Mouse (Mus musculus) left cerebral cortex, adult 18-20 months (tissue): ENCODE results near the gene Cd247. TPM values are rescaled to one million over a fixed set of nuclear protein-coding genes. Genes with fewer than 3 reads are reported as not detected.

ENCODE experiments used
- DNase-seq, 2 experiments: peaks; one replicate each; pipeline ENCODE4 v3.0.0; 2021 to 2022; ENCODE audit warnings: low spot score in 2 of 2, mixed read lengths in 1 of 2
- total RNA-seq, 2 experiments: library from RNA; stranded (reverse); gene quantifications; 2 replicates each; pipeline ENCODE4 v1.2.3; 2021

Gene Cd247
- total RNA-seq, 2 experiments from 2014 or later, result not detected

DNA sequence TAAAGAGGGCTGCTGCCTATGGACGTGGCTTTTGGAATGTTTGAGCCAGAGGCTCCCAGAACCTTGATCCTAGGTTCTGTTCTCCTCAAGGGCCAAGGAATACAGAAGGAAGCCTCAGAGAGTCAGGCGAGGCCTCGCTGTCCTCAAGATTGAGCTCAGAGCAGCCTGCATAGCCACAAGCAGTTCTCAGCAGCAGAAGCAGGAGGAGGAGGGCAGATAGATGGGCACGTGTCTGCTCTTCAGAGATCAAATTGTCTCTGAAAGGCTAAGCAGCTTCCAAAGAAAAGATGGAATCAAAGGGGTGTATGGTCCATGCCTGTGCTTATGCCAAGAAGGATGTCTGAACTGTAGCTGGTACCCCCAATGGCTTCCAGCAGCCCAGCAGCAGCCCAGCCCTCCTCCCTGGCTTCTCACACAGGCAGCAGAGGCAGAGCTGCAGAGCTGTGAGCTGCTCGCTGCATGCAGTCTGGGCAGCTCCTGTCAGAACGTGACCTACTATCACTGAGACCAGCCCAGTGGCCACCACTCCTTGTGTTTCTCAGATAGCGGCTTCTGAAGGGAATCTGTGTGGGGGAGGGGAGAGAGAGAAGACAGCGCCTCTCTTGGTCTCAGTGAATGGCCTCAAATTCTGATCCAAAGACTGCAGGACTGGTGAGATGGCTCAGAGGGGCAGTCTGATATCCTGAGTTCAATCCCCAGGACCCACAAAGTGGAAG lies 29.8 kb downstream of the Cd247 start:
- no peak for DNase-seq

DNA sequence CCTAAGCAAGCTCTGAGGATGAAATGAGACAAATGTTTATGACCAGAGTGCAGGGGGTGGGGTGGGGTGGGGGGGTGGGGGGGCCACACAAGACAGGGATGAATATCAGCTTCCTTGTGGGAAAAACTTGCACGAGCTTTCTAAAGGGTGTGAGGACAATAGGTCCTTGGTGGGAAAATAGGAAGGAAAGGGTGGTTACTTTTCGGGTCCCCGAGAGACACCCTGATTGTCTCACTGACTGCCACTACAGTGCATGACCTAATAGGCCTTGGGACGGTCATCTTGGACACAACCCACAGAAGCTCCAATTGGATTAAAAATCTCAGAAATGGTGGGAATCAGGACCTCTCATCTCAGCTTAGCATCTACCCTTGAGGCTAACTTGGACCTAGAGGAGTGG lies 30.7 kb downstream of the Cd247 start:
- no peak for DNase-seq

DNA sequence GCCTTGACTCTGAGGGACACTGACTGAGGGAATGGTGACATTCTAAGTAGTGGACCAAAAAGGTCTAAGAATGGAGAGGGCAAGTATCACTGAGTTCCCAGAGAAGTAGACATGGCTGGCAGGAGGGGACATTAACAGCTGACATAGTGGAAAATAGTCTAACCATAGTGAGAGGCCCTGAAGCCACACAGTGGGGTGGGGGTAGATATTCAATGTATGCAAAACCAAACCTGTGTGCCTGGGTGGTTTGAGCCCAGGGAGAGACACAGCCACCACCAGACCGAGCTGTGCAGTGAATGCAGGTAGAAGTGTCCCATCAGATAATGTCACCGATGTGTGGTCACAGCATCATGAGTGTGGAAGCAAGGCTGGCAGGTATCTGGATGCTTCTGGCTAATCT lies 33.5 kb downstream of the Cd247 start:
- DNase-seq, result no peak

DNA sequence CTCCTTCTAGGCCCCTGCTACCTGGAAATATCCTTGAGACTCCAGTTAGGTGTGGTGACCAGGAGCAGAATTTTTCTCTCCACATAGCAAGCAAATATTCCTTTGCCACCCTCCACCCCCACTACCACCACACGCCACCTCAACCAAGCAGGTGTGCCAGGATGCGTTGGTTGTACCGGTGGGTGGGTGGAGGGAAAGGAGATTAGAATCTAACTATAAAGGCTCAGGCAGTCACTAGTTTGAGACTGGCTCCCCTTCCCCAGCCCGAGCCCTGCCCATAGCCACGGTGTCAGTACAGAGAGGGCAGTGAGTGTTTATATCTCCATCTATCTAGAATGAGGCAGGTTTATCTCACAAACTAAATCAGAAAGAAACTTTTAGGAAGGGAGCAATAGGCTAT lies 39.7 kb downstream of the Cd247 start:
- DNase-seq, result no peak

DNA sequence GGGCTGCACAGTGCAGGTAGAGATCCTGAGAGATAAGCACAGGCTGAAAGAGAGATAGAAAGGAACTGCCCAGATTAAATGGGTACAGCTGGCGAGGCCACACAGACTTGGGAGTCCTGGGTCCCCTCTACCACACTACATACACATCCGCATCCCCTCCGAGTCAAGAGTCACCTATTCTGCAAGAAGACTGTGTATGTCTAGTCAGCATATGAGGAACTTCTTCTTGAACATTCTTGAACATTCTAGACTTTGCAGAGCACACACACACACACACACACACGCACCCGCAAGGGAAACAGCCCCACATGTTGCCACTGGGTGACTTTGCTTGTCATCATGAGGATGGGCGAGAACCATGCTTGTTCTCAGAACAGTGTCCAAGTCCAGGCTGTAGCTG lies 40.1 kb downstream of the Cd247 start:
- no peak for DNase-seq

DNA sequence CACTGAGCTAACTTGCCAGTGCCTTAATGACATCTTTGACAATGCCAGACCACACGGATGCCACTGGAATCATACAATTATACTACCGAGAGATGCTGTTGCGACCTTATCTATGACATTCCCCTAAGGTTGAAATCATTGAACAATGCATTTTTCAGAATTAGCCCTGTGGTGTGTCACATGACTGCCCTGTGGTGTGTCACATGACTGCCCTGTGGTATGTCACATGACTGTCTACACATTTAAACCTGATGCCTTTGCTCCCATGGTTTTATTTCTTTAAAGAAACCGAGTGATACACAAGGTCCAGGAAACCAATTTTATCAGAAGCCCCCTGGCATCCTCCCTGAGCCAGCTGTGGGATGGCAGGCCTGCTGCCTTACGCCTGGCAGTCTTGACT lies 41.4 kb downstream of the Cd247 start:
- no peak for DNase-seq

DNA sequence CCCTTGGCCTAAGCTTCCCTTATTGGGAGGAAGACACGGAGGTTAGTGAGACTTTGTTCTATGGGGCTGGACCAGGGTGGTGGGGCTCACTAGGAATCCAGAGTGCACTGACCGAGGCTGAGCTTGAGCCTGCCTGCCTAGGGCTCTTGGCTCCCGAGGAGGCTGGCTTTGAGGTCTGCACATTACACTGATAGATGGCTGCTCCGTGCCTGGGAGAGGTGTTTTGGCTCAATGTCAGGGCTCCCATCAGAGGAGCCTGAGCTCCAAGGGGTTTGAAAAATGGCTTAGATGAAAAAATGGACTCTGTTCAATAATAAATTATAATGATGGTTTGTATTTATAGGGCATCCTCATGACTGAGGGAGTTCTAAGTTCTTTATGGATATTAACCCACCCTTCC lies 44.8 kb downstream of the Cd247 start:
- DNase-seq, result no peak

DNA sequence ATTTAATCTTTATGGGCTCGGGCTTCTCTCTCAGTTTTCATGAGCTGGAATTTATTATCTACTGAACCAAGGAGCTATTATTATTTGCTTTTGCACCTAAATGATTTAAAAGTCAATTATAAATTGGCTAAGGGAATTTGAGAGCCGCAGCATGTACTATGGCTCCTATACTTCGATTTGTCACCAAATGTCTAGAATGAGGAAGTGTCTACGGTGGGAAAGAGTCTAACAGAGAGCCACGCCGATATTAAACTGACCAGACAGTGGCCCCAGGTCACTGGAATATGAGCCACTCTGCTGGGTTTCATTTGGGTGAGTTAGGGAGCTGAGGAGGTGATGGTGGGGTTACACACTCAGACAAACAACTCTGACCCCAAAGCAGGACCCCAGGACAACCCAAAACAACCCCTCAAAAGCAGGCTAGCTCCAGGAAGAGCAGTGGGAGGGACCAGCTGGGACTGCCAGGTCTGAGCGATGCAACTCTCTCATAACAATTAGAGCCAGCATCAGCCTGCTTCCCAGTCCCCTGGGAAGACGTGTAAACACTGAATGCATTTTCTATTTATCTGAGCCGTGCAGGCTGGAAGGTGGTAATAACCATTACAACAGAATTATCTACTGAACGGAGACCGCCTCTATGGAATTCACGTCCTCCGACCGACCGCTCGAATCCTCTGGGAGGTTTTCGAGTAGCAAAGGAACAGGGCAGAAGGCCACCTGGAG lies 45.6 kb downstream of the Cd247 start:
- no peak for DNase-seq

DNA sequence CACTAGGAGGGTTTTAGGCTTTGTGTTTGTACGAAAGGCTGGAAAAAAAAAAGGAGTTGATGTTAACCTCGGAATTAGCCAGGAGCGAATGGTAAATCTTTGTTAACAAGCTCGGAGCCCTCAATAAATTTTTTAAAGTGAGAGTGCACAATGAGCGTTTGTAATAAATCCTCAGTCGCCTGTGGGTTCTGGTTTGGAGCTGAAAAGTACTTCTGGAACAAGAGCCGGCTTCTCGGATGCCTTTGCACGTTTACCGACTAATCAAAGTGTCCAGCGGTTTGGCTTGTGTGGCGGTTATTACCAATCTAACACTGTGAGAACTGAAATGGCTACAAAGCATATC lies 46.1 kb downstream of the Cd247 start:
- no peak for DNase-seq

DNA sequence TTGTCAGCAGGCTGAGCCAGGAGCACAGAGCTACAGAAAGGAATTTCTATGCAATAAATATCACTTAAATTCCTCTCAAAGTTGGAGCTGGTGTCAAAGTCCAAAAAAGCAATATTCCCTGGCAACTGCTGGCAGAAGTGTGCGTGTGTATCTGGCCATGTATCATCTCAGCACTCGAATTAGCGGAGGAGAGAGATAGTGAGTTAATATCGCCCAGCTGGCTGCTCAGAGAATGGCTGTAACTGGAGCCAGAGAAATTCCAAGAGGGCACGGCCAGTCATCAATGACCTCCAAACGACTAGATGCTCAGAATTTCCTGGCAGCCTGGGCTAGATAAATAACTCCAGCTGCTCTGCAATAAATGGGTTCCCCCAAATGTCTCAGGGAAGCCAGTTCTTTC lies 48.0 kb downstream of the Cd247 start:
- no peak for DNase-seq

DNA sequence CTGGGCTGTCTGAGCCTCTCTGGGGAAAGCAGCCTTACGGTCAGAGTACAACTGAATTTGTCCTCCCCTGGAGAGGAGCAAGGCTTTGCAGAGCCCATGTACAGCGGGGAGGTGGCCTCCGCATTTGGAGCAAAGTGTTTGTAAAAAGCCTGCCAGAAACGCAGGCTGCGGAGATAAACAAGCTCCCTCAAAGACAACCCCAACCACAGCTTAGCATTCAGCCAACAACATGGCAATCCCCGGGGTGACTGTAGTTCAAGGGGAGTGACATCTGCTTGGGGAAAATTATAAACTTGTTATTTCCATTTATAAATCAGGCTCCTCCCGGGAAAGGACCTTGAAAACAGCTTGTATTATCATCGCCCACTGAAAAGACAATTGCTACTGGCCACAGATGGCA lies 49.1 kb downstream of the Cd247 start:
- DNase-seq, result no peak

DNA sequence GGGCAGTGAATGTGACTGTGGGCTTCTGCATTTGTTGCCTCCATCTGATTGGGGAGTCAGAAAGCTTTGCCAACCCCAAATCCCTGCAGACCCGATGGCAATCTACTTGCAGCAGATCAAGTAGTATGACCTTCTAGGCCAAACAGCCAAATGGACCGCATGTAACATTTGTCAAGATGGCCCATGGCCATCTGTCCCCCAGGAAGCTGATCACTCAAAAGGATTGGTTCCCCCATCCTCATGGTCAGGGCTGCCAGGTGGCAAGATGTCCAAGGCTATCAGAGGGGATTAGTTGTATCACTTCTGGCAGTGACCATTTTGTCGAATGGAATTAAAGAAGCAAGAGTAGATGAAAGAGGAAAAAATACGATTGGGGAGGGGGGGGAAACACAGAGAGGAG lies 50.7 kb downstream of the Cd247 start:
- DNase-seq, result no peak

DNA sequence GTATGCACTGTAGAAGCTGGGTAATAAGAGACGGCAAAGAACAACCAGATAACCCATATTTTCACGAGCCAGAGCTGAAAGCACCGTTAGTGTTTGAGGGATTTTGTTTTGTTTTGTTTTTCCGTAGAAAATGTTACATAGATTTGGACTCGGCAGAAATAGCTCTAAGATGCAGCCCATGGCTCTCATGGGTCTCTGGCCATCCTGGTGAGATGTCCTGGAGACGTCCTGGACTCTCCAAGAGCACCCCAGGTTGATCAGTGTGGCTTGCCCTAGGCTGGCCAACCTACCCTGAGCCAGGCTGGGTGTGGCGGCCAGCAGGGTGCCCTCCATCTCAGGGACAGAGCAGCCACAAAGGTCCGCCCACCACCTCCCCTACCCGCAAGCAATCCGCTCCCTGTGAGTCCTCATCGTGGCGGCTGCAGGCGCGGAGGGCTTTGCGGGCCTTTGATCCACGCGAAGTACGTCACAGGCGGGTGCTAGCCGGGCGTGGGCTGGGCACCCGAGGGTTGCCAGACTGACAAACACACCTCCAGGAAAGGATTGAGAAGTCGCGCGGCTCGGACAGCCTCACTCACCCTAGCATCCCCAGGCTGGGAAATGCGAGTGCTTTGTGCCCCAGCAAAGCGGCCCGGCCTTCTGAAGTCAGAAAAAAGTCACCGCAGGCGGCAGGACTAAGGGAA lies 52.2 kb downstream of the Cd247 start:
- DNase-seq, result no peak

DNA sequence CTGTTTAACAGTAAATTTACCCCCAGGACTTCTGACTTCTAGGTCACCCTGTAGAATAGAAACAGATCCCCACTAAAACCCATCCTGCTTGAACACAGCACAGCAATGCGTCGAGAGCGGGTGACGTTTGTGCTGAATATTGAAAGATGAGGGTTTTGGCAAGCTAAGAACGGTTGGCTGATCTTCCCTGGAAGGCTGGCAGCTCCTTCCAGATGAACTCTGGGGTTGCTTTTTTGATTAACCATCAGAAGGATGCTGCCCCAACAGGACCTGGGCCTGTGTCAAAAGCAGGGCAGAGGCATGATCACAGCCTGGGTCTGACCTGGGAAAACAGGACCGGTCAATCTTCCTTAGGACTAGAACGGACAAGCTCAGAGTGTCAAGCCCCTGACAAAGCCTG lies 53.7 kb downstream of the Cd247 start:
- no peak for DNase-seq

DNA sequence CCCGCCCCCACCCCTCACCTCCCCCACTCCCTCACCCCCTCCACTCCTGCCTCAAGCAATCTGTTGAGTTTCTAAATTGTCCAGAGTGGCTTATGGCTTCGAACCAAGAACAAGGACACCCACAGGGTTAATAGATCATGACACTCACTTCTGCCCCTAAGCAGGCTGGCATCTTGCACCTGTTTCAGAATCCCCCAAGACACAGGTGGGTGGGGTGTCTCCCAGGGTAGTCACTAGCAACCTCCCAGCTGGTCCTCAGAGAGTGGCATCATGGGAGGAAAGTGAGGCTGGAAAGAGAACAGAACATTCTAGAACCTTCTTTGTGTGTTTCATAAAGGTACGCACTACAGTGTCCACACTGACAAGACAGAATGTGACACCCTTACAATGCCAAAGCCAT lies 55.1 kb downstream of the Cd247 start:
- no peak for DNase-seq

DNA sequence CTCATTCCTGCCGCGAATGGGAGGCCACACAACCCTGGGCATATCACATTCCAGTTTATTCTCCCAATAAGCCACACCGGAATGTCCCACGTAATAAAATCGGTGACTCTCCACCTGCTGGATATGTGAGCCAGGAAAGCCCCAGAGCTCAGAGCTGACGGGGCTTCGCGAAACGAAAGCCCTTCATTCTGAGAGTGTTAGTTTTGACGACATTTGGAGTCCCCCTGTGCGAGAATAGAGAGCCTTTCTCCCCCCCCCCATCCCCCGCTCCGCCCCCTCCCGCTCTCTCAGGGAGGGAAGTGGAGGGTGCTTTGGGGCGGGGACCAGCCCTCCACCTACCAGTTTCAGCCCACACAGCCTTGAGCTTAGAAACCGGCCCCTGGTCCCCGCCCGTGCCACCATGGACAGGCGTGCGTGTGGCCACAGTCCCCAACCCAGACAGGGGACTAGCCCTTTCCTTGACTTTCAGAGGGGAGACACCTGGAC lies 56.0 kb downstream of the Cd247 start:
- no peak for DNase-seq

DNA sequence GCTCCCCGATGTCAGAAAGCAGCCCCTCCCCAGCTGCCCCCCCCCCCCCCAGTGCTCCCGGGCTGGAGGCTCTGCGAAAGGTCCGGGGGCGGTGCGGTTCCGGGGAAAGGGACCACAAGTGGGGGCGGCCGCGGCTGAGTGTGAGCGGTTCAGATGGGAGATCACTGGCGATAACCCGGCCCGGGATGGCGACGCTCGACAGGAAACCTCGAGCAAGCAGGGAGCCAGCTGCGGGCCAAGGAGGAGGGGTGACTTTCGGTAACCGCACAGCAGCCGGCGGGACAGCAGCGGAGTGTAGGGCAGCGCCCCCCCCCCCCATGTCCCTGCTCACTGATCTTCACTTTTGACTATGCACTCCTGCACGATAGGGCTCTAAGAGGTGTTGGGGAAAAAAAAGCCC lies 56.5 kb downstream of the Cd247 start:
- peak in 1 of 2 experiments; percentile 18 for DNase-seq

DNA sequence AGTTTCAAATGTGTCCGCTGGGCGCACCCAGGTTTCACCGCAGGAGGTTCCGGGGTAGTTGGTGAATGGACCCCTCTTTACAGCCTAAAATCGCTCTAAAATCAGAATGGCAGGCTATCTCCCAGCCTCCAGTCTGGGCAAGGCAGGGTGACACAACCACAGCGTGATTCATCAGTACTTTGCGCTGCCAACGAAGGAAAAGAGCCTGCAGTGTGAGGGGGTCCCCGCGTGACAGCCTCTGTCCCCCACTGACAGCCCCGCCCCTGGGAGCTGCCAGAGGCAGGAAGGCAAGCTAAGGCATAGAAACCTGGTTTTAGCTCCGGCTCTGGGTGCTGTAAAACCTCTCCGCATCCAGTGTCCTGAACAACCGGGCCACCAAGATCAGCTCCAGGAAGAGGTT lies 56.9 kb downstream of the Cd247 start:
- no peak for DNase-seq

DNA sequence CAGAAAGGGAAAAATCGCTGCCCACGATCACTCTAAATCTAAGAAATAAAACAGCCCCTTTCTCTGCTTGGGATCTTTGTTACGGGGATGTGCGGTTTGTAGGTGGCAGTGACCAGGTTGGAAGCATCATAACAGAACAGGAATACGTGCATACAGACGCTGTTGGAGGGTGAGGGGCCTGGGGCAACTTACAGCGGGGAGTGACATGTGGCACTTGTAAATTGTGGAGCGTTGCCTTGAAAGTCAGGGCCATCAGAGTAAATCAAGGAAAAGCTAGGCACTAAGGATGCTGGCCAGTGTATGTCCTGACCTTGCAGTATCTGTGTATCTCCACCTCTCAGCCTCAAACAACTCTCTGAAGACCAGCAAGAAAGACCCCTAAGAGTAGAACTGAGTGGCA lies 59.9 kb downstream of the Cd247 start:
- DNase-seq, result no peak

DNA sequence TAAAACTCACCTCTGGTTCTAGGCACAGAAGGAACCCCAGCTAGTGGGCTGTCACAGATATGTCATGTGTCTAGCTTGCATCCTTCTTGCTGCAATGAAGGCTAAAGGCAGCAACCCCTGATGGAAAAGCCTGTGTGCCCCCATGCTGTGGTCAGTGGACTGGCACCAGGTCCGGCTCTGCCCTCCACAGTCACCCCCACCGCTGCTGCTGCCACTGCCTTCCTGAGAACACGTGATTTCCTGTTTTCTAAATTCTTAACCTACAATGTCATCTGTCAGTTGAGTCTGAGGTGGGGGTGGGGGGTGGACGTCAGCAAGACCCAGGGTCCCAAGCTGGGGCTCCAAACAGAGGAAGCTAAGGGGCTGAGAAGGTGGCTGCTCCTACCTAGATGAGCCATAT lies 60.4 kb downstream of the Cd247 start:
- no peak for DNase-seq

DNA sequence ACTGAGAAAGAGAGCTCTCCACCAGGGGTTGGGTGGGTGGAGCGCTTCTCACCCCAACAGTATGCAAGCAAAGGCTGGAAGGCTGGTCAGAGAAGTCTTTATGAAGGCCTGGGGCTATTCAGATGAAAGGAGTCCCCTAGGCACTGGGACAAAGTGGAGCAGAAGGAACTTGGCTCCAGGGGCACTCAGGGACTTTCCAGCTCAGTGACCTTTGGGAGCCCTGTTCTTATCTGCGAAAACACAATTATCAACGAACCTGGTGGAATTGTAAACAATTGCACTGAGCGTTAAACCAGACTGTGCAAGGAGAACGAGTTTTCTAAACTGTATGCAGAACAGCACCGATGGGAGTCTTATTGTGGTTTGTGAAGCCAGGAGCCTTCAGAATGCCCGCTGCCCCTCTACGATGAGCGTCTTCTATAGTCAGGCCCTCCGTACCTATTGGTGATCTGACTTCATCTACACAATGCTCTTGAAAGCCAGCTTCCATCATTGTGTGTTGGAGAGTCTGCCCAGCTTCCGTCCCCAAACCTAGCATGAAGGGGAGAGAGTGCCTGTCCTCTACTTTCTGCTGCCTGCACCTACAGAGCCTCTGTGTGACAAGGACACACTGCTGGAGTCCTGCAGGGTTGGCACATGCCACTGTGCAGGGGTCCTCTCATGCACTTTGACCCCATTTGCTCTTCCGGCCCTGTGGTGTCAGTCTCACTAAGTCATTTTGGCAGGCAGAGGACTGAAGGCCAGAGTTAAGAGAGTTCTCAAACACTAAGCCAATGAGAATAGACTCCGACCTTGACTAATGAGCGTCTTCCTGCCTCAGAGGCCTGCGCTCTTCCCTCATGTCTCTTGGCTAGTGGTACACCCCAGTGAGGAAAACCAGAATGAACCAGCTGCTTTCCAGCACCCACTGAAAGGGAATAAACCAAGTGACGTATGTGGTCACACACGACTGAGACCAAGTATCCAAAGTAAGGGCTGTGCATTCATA lies 61.3 kb downstream of the Cd247 start:
- DNase-seq, result no peak
